Mouse (Mus musculus): ENCODE data around the gene Pkhd1.

DNA sequence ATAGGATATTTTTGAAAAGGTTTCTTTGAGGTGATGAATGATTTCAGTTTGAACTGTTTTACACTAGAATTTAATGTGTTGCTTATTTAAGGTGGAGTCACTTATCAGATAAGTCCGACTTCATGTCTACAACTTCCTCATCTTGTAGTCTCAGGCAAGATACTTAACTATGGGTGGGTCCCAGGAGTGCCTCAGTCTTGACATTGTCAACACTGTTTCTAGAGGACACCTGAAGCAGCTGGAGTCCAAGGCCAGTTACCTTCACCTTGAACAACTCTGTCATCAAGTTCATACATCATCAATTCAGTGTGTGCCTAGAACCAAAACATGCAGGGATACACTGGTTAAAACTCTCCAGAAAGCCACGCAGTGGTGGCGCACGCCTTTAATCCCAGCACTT, 5.5 kb upstream of the Pkhd1 start:
- no peak for TF ChIP-seq POLR2A (IDR thresholded peaks at IDR 0.05; ENCODE audit: insufficient read depth, low read length)
- no peak for TF ChIP-seq CTCF (IDR thresholded peaks at IDR 0.05; ENCODE audit: low read depth, low read length)
- no peak for TF ChIP-seq EP300 (IDR thresholded peaks at IDR 0.05; ENCODE audit: insufficient read depth, low read depth, low read length)
